Mouse (Mus musculus) midbrain, embryonic 13.5 days (tissue): Measurements from ENCODE around the gene Pde1c. TPM values are rescaled to one million over a fixed set of nuclear protein-coding genes. Genes with fewer than 3 reads are reported as not detected.
"Not testable (repeated sequence)": the region's sequence is repeated elsewhere in the genome, so short reads cannot be mapped to it uniquely, and the experiment has no call there.

Experiments
- ATAC-seq: fragments of 200-750 bp; cut with Nextera tagmentation; 2 replicates; pipeline ENCODE4 v1.8.0; 2017; ENCODE audit warnings: mild to moderate bottlenecking, moderate TSS enrichment, moderate library complexity
- H3K27ac ChIP-seq: fragments of 300-500 bp; sonication (generic); 2 replicates; pipeline ENCODE4 v1.5.1; 2015; ENCODE audit warnings: inconsistent platforms, mild to moderate bottlenecking, moderate library complexity
- H3K27me3 ChIP-seq: fragments of 300-500 bp; sonication (generic); 2 replicates; pipeline ENCODE4 v1.6.1; 2015; ENCODE audit warnings: mild to moderate bottlenecking, inconsistent platforms
- H3K36me3 ChIP-seq: fragments of 300-500 bp; sonication (generic); 2 replicates; pipeline ENCODE4 v1.6.1; 2015; ENCODE audit warnings: mild to moderate bottlenecking, inconsistent platforms
- H3K4me1 ChIP-seq: fragments of 300-500 bp; sonication (generic); replicated peaks from 2 replicates; pipeline ENCODE4 v1.6.1; 2015; ENCODE audit warnings: inconsistent platforms
- H3K4me2 ChIP-seq: fragments of 300-500 bp; sonication (generic); replicated peaks from 2 replicates; pipeline ENCODE4 v1.6.1; 2015; ENCODE audit warnings: moderate library complexity, mild to moderate bottlenecking, inconsistent platforms
- H3K4me3 ChIP-seq: fragments of 300-500 bp; sonication (generic); replicated peaks from 2 replicates; pipeline ENCODE4 v1.5.1; 2015; ENCODE audit warnings: mild to moderate bottlenecking, inconsistent platforms
- H3K9ac ChIP-seq: fragments of 300-500 bp; sonication (generic); replicated peaks from 2 replicates; pipeline ENCODE4 v1.6.1; 2015; ENCODE audit warnings: mild to moderate bottlenecking, inconsistent platforms
- H3K9me3 ChIP-seq: fragments of 300-500 bp; sonication (generic); 2 replicates; pipeline ENCODE4 v1.6.1; 2016; ENCODE audit warnings: mild to moderate bottlenecking, inconsistent platforms
- WGBS: fragments of 180-500 bp; shearing (Covaris S2); methylation state at CpG from one replicate; pipeline ENCODE4 v1.1.7; 2015; 5-methylcytosine and 5-hydroxymethylcytosine counted together
- polyA plus RNA-seq: library from polyadenylated mRNA; unstranded; fragments of >200 nt; fragmentation: Nextera tagmentation; extraction: Ambion mirVana; gene quantifications from 2 replicates; pipeline ENCODE4 v1.2.1, GENCODE M21; 2015

Gene Pde1c
- polyA plus RNA-seq = 7.1 and 9.1 TPM in 2 replicates

DNA sequence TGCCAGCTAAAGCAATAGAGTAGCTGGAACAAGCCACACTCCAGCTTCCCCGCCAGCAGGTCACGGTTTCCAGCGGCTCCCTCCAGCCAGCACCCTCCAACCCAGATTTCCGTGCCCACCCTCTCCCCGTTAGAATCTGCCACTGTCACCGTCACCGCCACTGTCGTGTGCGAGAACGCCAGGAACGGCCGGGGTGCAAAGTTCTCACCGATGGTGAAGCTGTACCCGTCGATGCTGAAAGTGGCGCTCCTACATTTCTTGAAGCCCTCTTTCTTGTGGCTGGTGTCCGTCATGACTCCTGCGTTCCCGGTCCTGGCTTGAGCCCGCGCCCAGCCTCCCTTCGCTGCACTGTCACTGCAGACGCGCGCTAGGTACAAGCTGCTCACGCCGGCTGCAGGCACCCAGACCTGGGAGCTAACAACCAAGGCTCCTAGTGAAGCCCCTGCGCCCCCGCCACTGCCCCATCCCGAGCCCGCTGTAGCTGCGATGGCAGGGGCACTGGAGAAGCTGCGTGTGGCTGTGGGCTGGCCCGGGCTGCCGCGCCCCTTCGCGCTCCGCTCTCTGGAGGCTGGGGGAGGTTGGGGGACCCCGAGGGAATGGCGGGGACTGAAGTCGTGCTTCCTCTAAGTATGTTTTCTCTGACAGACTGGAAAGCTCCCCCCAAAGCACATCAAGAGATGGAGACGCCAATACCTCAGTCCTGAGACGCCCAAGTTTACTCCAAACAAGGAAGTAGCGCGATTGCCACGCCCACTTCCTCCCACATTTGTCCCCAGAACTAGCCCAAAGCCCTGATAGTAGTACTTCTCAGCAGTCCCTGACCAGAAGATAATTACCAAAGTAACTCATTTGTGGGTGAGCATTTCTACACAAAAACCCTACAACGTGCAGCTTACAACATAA lies at the start of gene Pde1c:
Gene Pde1c, minus strand, starts transcription at position 634 of the 903 bp plus-strand sequence.
- H3K4me3 ChIP-seq = peak within 1 kb of the TSS; percentile 80
- ATAC-seq = peak; percentile 92
- H3K36me3 ChIP-seq = no peaks in the 10 kb centered on the region
- peaks cover 12% of the 10 kb centered on the region for H3K27me3 ChIP-seq
- H3K9me3 ChIP-seq = no peaks in the 10 kb centered on the region
- peak within 1 kb of the TSS; percentile 77 for H3K9ac ChIP-seq
- under 1% methylated on average over 48 of the region's 48 CpGs for WGBS
- peaks cover 7% of the 10 kb centered on the region for H3K4me1 ChIP-seq
- H3K4me2 ChIP-seq = peak within 1 kb of the TSS; percentile 97
- H3K27ac ChIP-seq = no peak within 1 kb of the TSS

- WGBS = 25% methylated on average over 7 of the region's 7 CpGs
- no peak overlapping the region for H3K4me3 ChIP-seq
- peak; percentile 88 for ATAC-seq
- H3K9ac ChIP-seq = no peak overlapping the region
- 0 out of 2 replicates have a peak overlapping the region, but pooled peaks have one; percentile 47 for H3K27ac ChIP-seq
- H3K36me3 ChIP-seq = no peaks in the 10 kb centered on the region
- H3K27me3 ChIP-seq = no peaks in the 10 kb centered on the region
- peaks cover 17% of the 10 kb centered on the region for H3K4me1 ChIP-seq
- H3K4me2 ChIP-seq = no peak overlapping the region
- H3K9me3 ChIP-seq = no peaks in the 10 kb centered on the region
Measured at GRCm38 (mm10) chr6:56616982-56617613, 48.2 kb upstream of the Pde1c start.

DNA sequence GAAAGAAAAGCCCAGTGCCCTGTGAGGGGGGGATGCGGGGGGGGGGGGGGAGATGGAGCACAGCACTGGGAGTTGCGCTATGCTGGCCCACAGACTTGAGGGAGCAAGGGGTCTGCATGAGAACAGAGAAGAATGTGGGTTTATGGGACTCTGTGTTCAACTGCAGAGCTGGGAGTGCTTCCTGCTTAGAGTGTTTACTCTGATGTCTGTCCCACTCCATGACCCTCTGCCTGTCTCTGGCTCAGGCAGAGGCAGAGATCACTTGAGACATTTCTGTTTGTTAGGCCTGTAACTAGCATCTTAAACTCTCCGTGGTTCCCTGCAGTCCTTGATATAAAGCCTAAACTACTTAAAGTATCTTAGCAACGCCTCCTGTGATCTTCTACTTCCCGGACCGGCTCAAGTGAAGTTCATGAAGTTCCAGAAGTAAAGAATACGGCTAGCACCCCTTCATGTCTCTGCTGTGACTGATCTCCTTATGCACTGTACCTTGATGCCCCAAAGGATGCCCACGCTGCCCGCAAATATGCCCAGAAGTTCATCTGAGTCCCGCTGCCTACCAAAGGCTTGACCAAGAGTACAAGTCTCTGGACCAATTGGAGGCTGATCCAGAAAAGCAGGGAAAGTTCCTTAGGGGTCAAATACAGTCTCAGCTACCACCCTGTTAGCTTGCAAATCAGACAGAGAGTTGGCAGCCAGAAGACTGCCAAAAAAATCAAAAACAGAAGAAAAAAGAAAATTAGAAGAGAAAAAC lies 47.5 kb upstream of the Pde1c start:
- H3K4me2 ChIP-seq = no peak overlapping the region
- no peaks in the 10 kb centered on the region for H3K36me3 ChIP-seq
- H3K4me3 ChIP-seq = no peak overlapping the region
- no peak overlapping the region for H3K9ac ChIP-seq
- ATAC-seq = peak; percentile 46
- H3K27ac ChIP-seq = peak overlapping the region; percentile 47; the same call in 1 of the 2 replicates
- WGBS = 53% methylated on average over 9 of the region's 10 CpGs
- no peaks in the 10 kb centered on the region for H3K9me3 ChIP-seq
- no peaks in the 10 kb centered on the region for H3K27me3 ChIP-seq
- H3K4me1 ChIP-seq = peaks cover 17% of the 10 kb centered on the region

DNA sequence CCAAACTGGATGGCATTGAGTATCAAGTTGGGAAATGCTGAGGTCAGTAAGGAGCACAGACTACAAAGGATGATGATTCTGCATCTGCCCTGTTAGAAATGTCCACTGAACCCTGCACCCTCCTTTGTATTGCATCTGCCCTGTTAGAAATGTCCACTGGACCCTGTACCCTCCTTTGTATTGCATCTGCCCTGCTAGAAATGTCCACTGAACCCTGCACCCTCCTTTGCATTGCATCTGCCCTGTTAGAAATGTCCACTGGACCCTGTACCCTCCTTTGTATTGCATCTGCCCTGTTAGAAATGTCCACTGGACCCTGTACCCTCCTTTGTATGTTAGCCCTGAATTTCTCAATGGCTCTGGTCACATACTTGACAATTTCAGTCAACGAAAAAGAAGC lies 40.6 kb upstream of the Pde1c start:
- ATAC-seq, H3K36me3 ChIP-seq, H3K9me3 ChIP-seq, H3K4me1 ChIP-seq, H3K4me3 ChIP-seq, H3K4me2 ChIP-seq, H3K27ac ChIP-seq, H3K9ac ChIP-seq, H3K27me3 ChIP-seq: not testable (repeated sequence)
- WGBS = 57% methylated on average over 1 of the region's 1 CpGs

- H3K4me3 ChIP-seq = no peak overlapping the region
- H3K9ac ChIP-seq = no peak overlapping the region
- H3K4me2 ChIP-seq = no peak overlapping the region
- WGBS = 5% methylated on average over 4 of the region's 4 CpGs
- H3K36me3 ChIP-seq = no peaks in the 10 kb centered on the region
- H3K4me1 ChIP-seq = no peaks in the 10 kb centered on the region
- H3K9me3 ChIP-seq = no peaks in the 10 kb centered on the region
- peak; percentile 74 for ATAC-seq
- no peaks in the 10 kb centered on the region for H3K27me3 ChIP-seq
- no peak overlapping the region for H3K27ac ChIP-seq
Measured at GRCm38 (mm10) chr6:56608277-56608676, 39.4 kb upstream of the Pde1c start.

- Histone ChIP-seq H3K9ac (no peak overlapping the region), H3K4me2 (no peak overlapping the region), H3K36me3 (no peaks in the 10 kb centered on the region), H3K4me3 (no peak overlapping the region), H3K9me3 (no peaks in the 10 kb centered on the region), H3K4me1 (no peaks in the 10 kb centered on the region), H3K27ac (no peak overlapping the region), H3K27me3 (no peaks in the 10 kb centered on the region)
- no peak for ATAC-seq
- 88% methylated on average over 1 of the region's 1 CpGs for WGBS
Measured at GRCm38 (mm10) chr6:56579568-56579967, 10.7 kb upstream of the Pde1c start.

- H3K4me3 ChIP-seq = no peak overlapping the region
- 82% methylated on average over 2 of the region's 2 CpGs for WGBS
- no peak for ATAC-seq
Measured at GRCm38 (mm10) chr6:56560891-56561290, 8.0 kb downstream of the Pde1c start.

GRCm38 (mm10) chr6:56560474-56560888 lies 8.4 kb downstream of the Pde1c start:
- Histone ChIP-seq H3K9me3 (no peaks in the 10 kb centered on the region), H3K4me2 (no peak overlapping the region), H3K4me1 (0 out of 2 replicates have a peak, but pooled peaks cover 4% of the 10 kb centered on the region), H3K27me3 (no peaks in the 10 kb centered on the region; the same call in 1 of the 2 replicates), H3K9ac (no peak overlapping the region), H3K4me3 (no peak overlapping the region), H3K27ac (no peak overlapping the region), H3K36me3 (no peaks in the 10 kb centered on the region)
- WGBS = 88% methylated on average over 2 of the region's 2 CpGs
- ATAC-seq = no peak

More at GRCm38 (mm10) chr6:56560891-56561290, 8.0 kb downstream of the Pde1c start:
- H3K9me3 ChIP-seq = no peaks in the 10 kb centered on the region
- H3K27me3 ChIP-seq = no peaks in the 10 kb centered on the region; the same call in 1 of the 2 replicates
- H3K9ac ChIP-seq = no peak overlapping the region
- H3K36me3 ChIP-seq = no peaks in the 10 kb centered on the region
- no peak overlapping the region for H3K4me2 ChIP-seq
- no peak overlapping the region for H3K27ac ChIP-seq
- H3K4me1 ChIP-seq = 0 out of 2 replicates have a peak, but pooled peaks cover under 1% of the 10 kb centered on the region

DNA sequence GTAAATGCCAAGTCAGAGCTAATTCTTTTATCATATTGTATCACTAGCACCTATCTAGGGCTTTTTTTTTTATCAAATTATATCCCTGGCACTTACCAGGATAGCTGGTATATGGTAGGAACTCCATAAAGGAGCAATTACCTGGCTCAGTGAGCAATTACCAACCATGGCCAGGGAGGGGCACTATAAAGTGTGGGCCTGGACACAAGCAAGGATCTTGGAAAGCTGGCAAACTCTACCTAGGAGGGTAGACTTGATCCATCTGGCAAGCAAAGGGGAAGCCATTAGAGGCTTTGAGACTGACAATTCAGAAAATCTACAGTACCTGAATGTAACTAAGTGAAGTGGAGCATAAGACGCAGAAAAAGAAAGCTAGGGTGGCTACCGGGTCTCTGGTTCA lies 10.2 kb downstream of the Pde1c start:
- Histone ChIP-seq H3K4me1 (0 out of 2 replicates have a peak, but pooled peaks cover 7% of the 10 kb centered on the region), H3K9ac (no peak overlapping the region), H3K4me3 (no peak overlapping the region), H3K9me3 (no peaks in the 10 kb centered on the region), H3K27me3 (no peaks in the 10 kb centered on the region), H3K4me2 (no peak overlapping the region), H3K36me3 (no peaks in the 10 kb centered on the region), H3K27ac (no peak overlapping the region)
- ATAC-seq = no peak
- 87% methylated on average over 2 of the region's 2 CpGs for WGBS

DNA sequence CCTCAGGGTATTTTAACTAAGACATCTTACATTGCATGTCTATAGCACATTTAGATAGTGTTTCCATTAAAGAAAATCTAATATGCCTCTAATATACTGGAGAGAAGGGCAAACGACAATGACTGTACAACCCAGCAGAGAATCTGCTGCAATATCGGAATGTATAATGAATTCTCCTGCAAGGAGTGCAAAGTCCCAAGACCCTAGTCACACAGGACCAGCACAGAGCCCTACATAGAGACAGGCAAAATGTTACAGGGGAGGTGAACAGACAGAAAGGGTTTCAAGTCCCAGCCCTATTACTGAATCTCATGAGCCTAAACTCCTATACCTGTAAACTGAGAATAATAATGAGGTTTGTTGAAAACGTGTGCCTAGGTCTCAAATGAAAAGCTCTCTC lies 13.1 kb downstream of the Pde1c start:
- Histone ChIP-seq H3K4me1 (0 out of 2 replicates have a peak, but pooled peaks cover 7% of the 10 kb centered on the region), H3K27ac (0 out of 2 replicates have a peak overlapping the region, but pooled peaks have one; percentile 47), H3K9ac (no peak overlapping the region), H3K4me3 (no peak overlapping the region), H3K4me2 (no peak overlapping the region), H3K27me3 (no peaks in the 10 kb centered on the region), H3K36me3 (no peaks in the 10 kb centered on the region), H3K9me3 (no peaks in the 10 kb centered on the region)
- 74% methylated on average over 3 of the region's 3 CpGs for WGBS
- peak; percentile 60 for ATAC-seq

GRCm38 (mm10) chr6:56555382-56555781 lies 13.5 kb downstream of the Pde1c start:
- ATAC-seq = peak; percentile 91
- Histone ChIP-seq H3K9me3 (no peaks in the 10 kb centered on the region), H3K27ac (0 out of 2 replicates have a peak overlapping the region, but pooled peaks have one; percentile 47), H3K36me3 (no peaks in the 10 kb centered on the region), H3K4me1 (0 out of 2 replicates have a peak, but pooled peaks cover 7% of the 10 kb centered on the region), H3K4me3 (no peak overlapping the region), H3K4me2 (peak overlapping the region; percentile 22; the same call in 1 of the 2 replicates), H3K27me3 (no peaks in the 10 kb centered on the region), H3K9ac (no peak overlapping the region)
- 42% methylated on average over 4 of the region's 4 CpGs for WGBS
